Mouse (Mus musculus): Measurements from ENCODE around the gene Serpini1. TPM values are rescaled to one million over a fixed set of nuclear protein-coding genes. Genes with fewer than 3 reads are reported as not detected.

Serpini1 gene
- 1.00 and 1.0 TPM in 2 replicates for polyA plus RNA-seq (2015; fragmentation: Nextera tagmentation; extraction: Ambion mirVana)

GRCm38 (mm10) chr3:75557292-75557691, at the start of gene Serpini1:
Gene Serpini1, plus strand, starts transcription at chr3:75557547.

GRCm38 (mm10) chr3:75556695-75557291, 554 bp upstream of the Serpini1 start, which contains the start of gene Pdcd10:
Gene Pdcd10, minus strand, starts transcription at chr3:75556856.

Other genes starting within 250 kb of the Serpini1 start
- not detected in 2 replicates for gene Wdr49, start 75.4 kb upstream of the Serpini1 start, polyA plus RNA-seq (2015; fragmentation: Nextera tagmentation; extraction: Ambion mirVana)
- gene Pdcd10, start 691 bp upstream of the Serpini1 start, polyA plus RNA-seq (2015; fragmentation: Nextera tagmentation; extraction: Ambion mirVana) = 45.0 and 54.2 TPM in 2 replicates
- gene Gm29133, start 190.7 kb downstream of the Serpini1 start, polyA plus RNA-seq (2015; fragmentation: Nextera tagmentation; extraction: Ambion mirVana) = not detected in 2 replicates